Mouse (Mus musculus) testis, adult 2 months (tissue): ENCODE measurements at regions not wholly inside any gene's neighbourhood (a gene's known extent, or its start where the extent isn't known, plus 50 kb on each side); places are given as distances from the start of the nearest gene placed in this dataset.

ENCODE experiments used
- CTCF ChIP-seq: fragments of 200-500 bp; IDR thresholded peaks from 2 replicates; pipeline ENCODE4 v1.5.1; 2012; ENCODE audit warnings: low read depth, mild to moderate bottlenecking, inconsistent platforms, low read length, moderate library complexity; ENCODE audit not compliant: control insufficient read depth, insufficient read depth, insufficient replicate concordance
- POLR2A ChIP-seq: fragments of 200-500 bp; IDR thresholded peaks from 2 replicates; pipeline ENCODE4 v1.6.1; 2012; ENCODE audit warnings: low read depth, mild to moderate bottlenecking, inconsistent platforms, low read length, moderate library complexity; ENCODE audit not compliant: control insufficient read depth

GRCm38 (mm10) chr6:117652917-117653316, 188.1 kb upstream of the Zfp637 start:
- TF ChIP-seq CTCF, result no peak
- TF ChIP-seq POLR2A, result no peak
